Mouse (Mus musculus) heart, embryonic 11.5 days (tissue): ENCODE measurements around the gene Dennd1a. TPM values are rescaled to one million over a fixed set of nuclear protein-coding genes. Genes with fewer than 3 reads are reported as not detected.

Experiments
- ATAC-seq: fragments of 200-750 bp; cut with Nextera tagmentation; replicated peaks from 2 replicates; pipeline ENCODE4 v1.8.0; 2017; ENCODE audit warnings: moderate library complexity; ENCODE audit not compliant: insufficient number of reproducible peaks, low FRiP score, low TSS enrichment
- H3K27ac ChIP-seq: fragments of 300-500 bp; sonication (generic); 2 replicates; pipeline ENCODE4 v1.5.1; 2014; ENCODE audit warnings: mild to moderate bottlenecking, low read depth, low read length
- H3K27me3 ChIP-seq: fragments of 300-500 bp; sonication (generic); 2 replicates; pipeline ENCODE4 v1.6.1; 2014; ENCODE audit warnings: mild to moderate bottlenecking, low read length, mixed read lengths; ENCODE audit not compliant: control insufficient read depth, insufficient read depth
- H3K36me3 ChIP-seq: fragments of 300-500 bp; sonication (generic); 2 replicates; pipeline ENCODE4 v1.6.1; 2014; ENCODE audit warnings: mild to moderate bottlenecking, low read length, moderate library complexity, mixed read lengths; ENCODE audit not compliant: control insufficient read depth, insufficient read depth
- H3K4me1 ChIP-seq: fragments of 300-500 bp; sonication (generic); 2 replicates; pipeline ENCODE4 v1.6.1; 2014; ENCODE audit warnings: low read length; ENCODE audit not compliant: control insufficient read depth, insufficient read depth
- H3K4me2 ChIP-seq: fragments of 300-500 bp; sonication (generic); 2 replicates; pipeline ENCODE4 v1.6.1; 2014; ENCODE audit warnings: mild to moderate bottlenecking, moderate library complexity
- H3K4me3 ChIP-seq: fragments of 300-500 bp; sonication (generic); 2 replicates; pipeline ENCODE4 v1.5.1; 2014; ENCODE audit warnings: low read depth, low read length
- H3K9ac ChIP-seq: fragments of 300-500 bp; sonication (generic); 2 replicates; pipeline ENCODE4 v1.6.1; 2014; ENCODE audit warnings: mild to moderate bottlenecking, low read depth, low read length, moderate library complexity
- H3K9me3 ChIP-seq: fragments of 300-500 bp; sonication (generic); replicated peaks from 2 replicates; pipeline ENCODE4 v1.6.1; 2016; ENCODE audit warnings: low read length; ENCODE audit not compliant: control insufficient read depth
- WGBS: fragments of 180-500 bp; shearing (Covaris S2); extraction: QIAGEN DNeasy Blood & Tissue Kit; methylation state at CpG from one replicate; pipeline ENCODE4 v1.1.7; 2014; ENCODE audit not compliant: insufficient replicate concordance; 5-methylcytosine and 5-hydroxymethylcytosine counted together
- polyA plus RNA-seq: library from polyadenylated mRNA; unstranded; fragments of >200 nt; fragmentation: Nextera tagmentation; extraction: Ambion mirVana; gene quantifications from 2 replicates; pipeline ENCODE4 v1.2.1, GENCODE M21; 2014

The Dennd1a gene
- polyA plus RNA-seq, 1 experiment from 2014 or later = 9.6 TPM

DNA sequence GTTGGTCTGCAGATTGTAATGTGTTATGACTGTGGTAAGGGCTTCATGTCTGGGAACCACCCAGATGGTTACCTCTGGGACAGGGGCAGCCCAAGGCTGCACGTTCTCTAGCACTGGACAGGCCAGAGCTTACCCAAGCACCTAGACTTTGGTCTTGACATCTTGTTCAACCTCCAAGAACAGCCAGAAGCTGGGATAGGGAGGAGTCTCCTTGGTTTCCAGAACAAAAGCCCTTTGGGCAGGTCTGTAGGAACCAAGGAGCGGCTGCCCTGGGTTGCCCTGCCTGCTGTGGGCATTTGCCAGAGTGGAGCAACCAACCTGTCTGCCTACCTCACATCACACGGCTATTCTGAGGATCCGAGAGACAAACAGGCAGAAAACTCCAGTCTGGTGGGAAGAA, 490.1 kb downstream of the Dennd1a start:
- peaks cover 31% of the 10 kb centered on the region for H3K4me1 ChIP-seq
- ATAC-seq = no peak
- no peaks in the 10 kb centered on the region for H3K9me3 ChIP-seq
- no peak overlapping the region for H3K4me2 ChIP-seq
- no peak overlapping the region for H3K4me3 ChIP-seq
- H3K27me3 ChIP-seq = peaks cover 18% of the 10 kb centered on the region
- no peaks in the 10 kb centered on the region; the same call in 1 of the 2 replicates for H3K36me3 ChIP-seq
- 87% methylated on average over 4 of the region's 4 CpGs for WGBS
- no peak overlapping the region for H3K9ac ChIP-seq
- H3K27ac ChIP-seq = no peak overlapping the region; the same call in 1 of the 2 replicates

GRCm38 (mm10) chr2:37796021-37796420, 491.2 kb downstream of the Dennd1a start:
- Histone ChIP-seq H3K36me3 (no peaks in the 10 kb centered on the region; the same call in 1 of the 2 replicates), H3K4me1 (peaks cover 31% of the 10 kb centered on the region), H3K27ac (peak overlapping the region; percentile 77), H3K4me2 (peak overlapping the region; percentile 16; the same call in 1 of the 2 replicates), H3K27me3 (peaks cover 22% of the 10 kb centered on the region), H3K4me3 (no peak overlapping the region), H3K9me3 (no peaks in the 10 kb centered on the region), H3K9ac (0 out of 2 replicates have a peak overlapping the region, but pooled peaks have one; percentile 28)
- 22% methylated on average over 1 of the region's 1 CpGs for WGBS
- no peak for ATAC-seq

- H3K4me2 ChIP-seq = no peak overlapping the region
- peaks cover 30% of the 10 kb centered on the region for H3K27me3 ChIP-seq
- no peak for ATAC-seq
- H3K27ac ChIP-seq = no peak overlapping the region
- H3K4me1 ChIP-seq = peaks cover 31% of the 10 kb centered on the region
- no peaks in the 10 kb centered on the region for H3K9me3 ChIP-seq
- no peaks in the 10 kb centered on the region for H3K36me3 ChIP-seq
- WGBS = 82% methylated on average over 4 of the region's 4 CpGs
- H3K9ac ChIP-seq = no peak overlapping the region
- H3K4me3 ChIP-seq = no peak overlapping the region
Measured at GRCm38 (mm10) chr2:37791340-37791739, 495.9 kb downstream of the Dennd1a start.

GRCm38 (mm10) chr2:37790738-37791137, 496.5 kb downstream of the Dennd1a start:
- H3K27ac ChIP-seq = no peak overlapping the region
- H3K4me1 ChIP-seq = peaks cover 29% of the 10 kb centered on the region
- H3K4me2 ChIP-seq = no peak overlapping the region
- ATAC-seq = no peak
- no peak overlapping the region for H3K4me3 ChIP-seq
- peaks cover 30% of the 10 kb centered on the region for H3K27me3 ChIP-seq
- 90% methylated on average over 14 of the region's 14 CpGs for WGBS
- no peaks in the 10 kb centered on the region for H3K9me3 ChIP-seq
- no peaks in the 10 kb centered on the region for H3K36me3 ChIP-seq
- H3K9ac ChIP-seq = no peak overlapping the region

DNA sequence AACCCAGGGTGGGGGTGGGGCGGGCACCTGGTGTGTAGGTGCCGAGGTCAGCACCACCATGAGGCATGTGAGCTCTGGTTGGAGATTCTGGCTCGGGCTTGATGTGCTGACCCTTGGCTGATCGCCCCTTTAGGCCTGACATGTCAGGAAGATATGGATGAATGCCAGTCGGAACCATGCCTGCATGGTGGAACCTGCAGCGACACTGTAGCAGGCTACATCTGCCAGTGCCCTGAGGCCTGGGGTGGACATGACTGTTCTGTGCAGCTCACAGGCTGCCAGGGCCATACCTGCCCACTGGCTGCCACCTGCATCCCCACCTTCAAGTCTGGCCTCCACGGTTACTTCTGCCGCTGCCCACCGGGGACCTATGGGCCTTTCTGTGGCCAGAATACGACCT, 497.2 kb downstream of the Dennd1a start:
- 86% methylated on average over 10 of the region's 10 CpGs for WGBS
- H3K27ac ChIP-seq = no peak overlapping the region
- H3K4me3 ChIP-seq = no peak overlapping the region
- no peak overlapping the region for H3K4me2 ChIP-seq
- peaks cover 30% of the 10 kb centered on the region for H3K27me3 ChIP-seq
- no peaks in the 10 kb centered on the region for H3K9me3 ChIP-seq
- no peak for ATAC-seq
- H3K36me3 ChIP-seq = no peaks in the 10 kb centered on the region
- H3K4me1 ChIP-seq = peaks cover 22% of the 10 kb centered on the region
- no peak overlapping the region for H3K9ac ChIP-seq

DNA sequence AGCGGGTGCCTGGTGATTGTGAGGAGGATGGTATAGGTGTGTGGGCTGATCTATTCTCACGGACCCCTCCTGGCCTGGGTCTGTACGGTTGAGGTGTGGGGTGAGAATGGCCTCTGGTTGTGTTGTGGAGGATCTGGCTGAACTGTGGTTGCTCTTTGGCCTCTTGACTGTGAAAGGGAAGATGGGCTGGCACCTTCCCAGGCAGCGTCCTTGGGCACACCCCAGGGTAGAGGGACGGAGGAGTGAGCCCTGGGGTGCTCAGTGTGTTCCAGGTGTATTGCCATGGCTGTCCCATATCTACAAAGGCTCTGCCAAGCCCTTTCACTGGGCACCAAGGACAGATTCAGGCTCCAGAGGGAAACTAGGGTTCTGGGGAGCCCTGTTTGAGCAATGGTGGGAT, 498.2 kb downstream of the Dennd1a start:
- H3K4me2 ChIP-seq = no peak overlapping the region
- H3K27me3 ChIP-seq = peaks cover 27% of the 10 kb centered on the region
- no peak for ATAC-seq
- H3K4me1 ChIP-seq = peaks cover 29% of the 10 kb centered on the region
- no peak overlapping the region for H3K27ac ChIP-seq
- H3K9me3 ChIP-seq = no peaks in the 10 kb centered on the region
- 80% methylated on average over 5 of the region's 5 CpGs for WGBS
- H3K36me3 ChIP-seq = no peaks in the 10 kb centered on the region
- H3K9ac ChIP-seq = no peak overlapping the region
- no peak overlapping the region for H3K4me3 ChIP-seq

GRCm38 (mm10) chr2:37788176-37788962, 498.8 kb downstream of the Dennd1a start:
- H3K27ac ChIP-seq = no peak overlapping the region
- no peak for ATAC-seq

GRCm38 (mm10) chr2:37786461-37786860, 500.7 kb downstream of the Dennd1a start:
- no peak for ATAC-seq
- Histone ChIP-seq H3K4me2 (peak overlapping the region; percentile 63), H3K9ac (peak overlapping the region; percentile 4; the same call in 1 of the 2 replicates), H3K27ac (no peak overlapping the region), H3K4me3 (peak overlapping the region; percentile 31), H3K4me1 (peaks cover 34% of the 10 kb centered on the region), H3K27me3 (peaks cover 8% of the 10 kb centered on the region), H3K36me3 (no peaks in the 10 kb centered on the region), H3K9me3 (no peaks in the 10 kb centered on the region)
- WGBS = 26% methylated on average over 52 of the region's 52 CpGs

More at GRCm38 (mm10) chr2:37788176-37788962, 498.8 kb downstream of the Dennd1a start:
- Histone ChIP-seq H3K36me3 (no peaks in the 10 kb centered on the region), H3K4me2 (no peak overlapping the region), H3K4me3 (no peak overlapping the region), H3K4me1 (peaks cover 29% of the 10 kb centered on the region), H3K27me3 (peaks cover 25% of the 10 kb centered on the region), H3K9ac (no peak overlapping the region), H3K9me3 (no peaks in the 10 kb centered on the region)
- 57% methylated on average over 7 of the region's 7 CpGs for WGBS

GRCm38 (mm10) chr2:37784473-37784872, 502.7 kb downstream of the Dennd1a start:
- H3K36me3 ChIP-seq = no peaks in the 10 kb centered on the region
- 47% methylated on average over 5 of the region's 5 CpGs for WGBS
- no peak overlapping the region for H3K4me3 ChIP-seq
- no peak overlapping the region for H3K4me2 ChIP-seq
- peaks cover 6% of the 10 kb centered on the region for H3K27me3 ChIP-seq
- no peak overlapping the region for H3K9ac ChIP-seq
- H3K9me3 ChIP-seq = no peaks in the 10 kb centered on the region
- no peak for ATAC-seq
- H3K27ac ChIP-seq = peak overlapping the region; percentile 50
- H3K4me1 ChIP-seq = peaks cover 54% of the 10 kb centered on the region
